Mouse (Mus musculus) 416B (cell line): Measurements from ENCODE around the gene Nr6a1.
A peak's percentile ranks its signal among the peaks of the same experiment; 100 is the strongest.

Experiments used
- DNase-seq: peaks from one replicate; pipeline ENCODE4 v3.0.0; 2011; ENCODE audit warnings: low read depth

The Nr6a1 gene

DNA sequence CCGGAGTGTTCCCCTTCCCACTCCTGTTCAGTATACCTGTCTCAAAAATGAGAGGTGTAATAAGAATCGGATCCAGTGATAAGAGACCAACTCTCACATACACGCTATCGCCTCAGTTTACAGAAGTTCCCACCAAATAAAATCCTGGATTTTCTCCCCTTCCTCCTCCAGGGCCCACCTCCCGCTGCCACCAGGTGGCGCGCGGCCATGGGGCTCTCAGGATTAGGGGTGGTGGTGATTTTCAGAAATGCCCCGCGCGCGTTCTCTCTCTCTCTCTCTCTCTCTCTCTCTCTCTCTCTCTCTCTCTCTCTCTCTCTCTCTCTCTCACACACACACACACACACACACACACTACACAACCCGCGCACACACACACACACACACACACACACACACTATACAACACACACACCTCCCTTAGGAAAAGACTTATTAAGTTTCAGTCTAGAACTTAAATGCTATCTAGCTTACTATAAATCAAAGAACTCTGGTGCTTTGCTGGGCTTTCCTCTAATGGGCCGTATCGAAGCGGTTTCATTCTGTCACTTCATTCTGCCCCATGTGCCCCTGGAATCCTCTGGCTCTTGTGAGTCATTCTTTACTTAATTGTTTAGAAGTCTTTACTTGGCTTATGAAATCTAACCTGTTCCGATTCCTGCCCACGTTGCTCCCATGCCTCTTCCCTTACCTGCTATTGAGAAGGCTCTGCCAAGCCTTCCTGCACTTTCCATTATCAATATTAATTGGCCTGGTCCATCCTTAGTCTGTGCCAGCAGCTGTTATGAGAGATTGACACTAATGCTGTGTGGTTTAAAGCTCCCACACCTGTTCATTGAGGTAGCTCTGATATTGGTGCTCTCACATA, at the start of gene Nr6a1:
TSS of gene Nr6a1 (minus strand) at position 574 of the 865 bp plus-strand sequence.
- DNase-seq = peak; percentile 81

DNA sequence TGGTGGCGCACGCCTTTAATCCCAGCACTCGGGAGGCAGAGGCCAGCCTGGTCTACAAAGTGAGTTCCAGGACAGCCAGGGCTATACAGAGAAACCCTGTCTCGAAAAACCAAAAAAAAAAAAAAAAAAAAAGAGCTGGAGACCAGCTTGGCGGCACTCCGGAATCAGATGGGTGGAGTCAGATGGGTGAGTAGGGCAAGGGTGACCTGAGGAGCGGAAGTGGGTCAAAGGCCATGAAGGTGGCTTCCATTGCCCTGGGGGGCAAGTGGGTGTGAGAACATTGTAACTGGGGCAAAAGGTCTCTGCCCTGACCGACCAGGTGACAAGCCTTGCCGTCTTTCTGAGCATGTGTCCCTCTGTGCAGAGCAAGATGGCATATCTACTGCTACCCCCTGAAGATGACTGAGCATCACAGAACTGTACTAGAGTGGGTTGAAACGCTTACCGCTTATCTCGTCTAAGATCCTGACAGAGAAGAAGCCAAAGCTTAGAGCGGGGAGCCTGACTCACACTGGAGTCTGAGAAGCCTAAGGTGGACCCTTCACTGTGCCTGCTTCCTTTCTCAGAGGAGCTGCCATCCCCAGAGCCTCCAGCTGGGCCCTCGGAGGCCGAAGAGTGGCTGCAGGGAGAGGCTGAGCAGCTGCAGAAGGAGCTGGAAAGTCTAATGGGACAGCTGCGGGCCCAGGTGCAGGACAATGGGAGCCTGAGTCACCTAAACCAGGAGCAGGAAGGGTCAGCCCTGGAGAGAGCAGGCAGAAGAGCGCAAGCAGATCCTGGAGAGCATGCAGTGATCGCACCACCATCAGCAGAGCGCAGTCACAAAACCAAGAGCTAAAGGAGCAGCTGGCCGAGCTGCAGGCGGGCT, 48.7 kb upstream of the Nr6a1 start:
- DNase-seq = no peak

DNA sequence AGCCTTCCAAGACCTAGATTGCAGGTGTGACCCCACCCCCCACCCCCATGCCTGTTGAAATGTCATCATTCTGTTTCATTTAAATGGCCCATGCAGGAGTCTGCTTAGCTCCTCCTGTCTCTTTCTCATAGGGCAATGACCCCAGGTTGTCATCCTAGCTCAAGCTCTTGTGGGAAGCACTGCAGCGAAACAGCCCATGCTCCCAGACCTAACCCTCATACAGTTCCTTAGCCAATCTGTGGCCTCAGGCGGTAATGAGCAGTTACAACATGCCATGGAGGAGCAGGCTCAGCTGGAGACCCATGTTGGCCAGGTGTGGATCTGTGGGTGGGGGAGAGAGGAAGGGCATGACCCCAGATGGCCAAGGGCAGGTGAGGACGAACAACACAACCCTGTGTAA, 47.7 kb upstream of the Nr6a1 start:
- no peak for DNase-seq

DNA sequence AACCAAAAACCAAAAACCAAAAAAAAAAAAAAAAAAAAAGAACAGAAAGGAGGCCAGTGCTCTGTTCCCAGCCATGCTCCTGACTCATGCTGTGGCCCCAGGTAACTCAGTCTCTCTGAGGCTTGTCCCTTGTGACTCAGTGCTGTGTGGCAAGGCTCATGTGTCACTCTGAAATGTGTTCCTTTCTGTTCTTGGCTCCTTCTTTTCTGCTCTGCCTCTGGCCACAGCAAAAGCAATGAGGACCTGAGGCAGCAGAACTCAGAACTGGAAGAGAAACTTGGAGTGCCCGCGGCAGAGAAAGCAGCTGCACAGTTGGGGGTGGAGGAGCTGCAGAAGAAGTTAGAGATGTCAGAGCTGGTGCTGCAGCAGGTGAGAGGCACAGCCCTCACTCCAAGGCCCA, 46.7 kb upstream of the Nr6a1 start:
- peak; percentile 74 for DNase-seq

DNA sequence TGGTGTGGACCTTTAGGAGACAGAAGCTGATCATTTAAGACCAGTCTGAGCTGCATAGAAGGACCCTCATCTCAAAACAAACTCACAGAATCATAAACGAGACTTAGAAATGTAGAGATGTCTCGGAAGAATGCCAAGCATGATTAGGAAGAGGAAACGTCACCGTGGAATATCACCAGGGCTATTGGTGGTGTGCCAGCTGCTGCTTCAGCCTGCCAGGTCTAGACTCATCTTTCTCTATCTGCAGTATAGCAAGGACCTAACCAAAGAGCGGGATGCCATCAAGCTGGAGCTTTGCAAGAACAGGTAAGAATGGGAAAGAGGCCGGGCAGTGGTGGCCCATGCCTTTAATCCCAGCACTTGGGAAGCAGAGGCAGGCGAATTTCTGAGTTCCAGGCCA, 46.2 kb upstream of the Nr6a1 start:
- DNase-seq = no peak

DNA sequence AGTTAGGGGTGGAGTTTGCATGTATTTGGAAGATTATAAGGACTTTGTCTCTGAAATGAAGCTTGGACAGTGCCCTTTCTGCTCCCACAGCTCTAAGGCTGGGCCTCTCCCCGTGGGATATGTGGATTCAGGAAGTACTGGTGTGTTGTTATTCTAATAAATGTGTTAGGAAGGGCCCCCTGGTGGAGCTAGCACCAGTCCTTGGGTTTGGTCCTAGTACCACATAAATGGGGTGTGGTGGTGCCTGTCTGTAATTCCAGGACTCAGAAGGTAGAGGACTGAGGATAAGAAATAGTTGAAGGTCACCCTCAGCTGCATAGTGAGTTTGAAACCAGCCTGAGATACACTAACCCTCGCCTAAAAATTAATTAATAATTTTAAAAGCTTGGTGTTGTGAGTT, 45.7 kb upstream of the Nr6a1 start:
- no peak for DNase-seq

DNA sequence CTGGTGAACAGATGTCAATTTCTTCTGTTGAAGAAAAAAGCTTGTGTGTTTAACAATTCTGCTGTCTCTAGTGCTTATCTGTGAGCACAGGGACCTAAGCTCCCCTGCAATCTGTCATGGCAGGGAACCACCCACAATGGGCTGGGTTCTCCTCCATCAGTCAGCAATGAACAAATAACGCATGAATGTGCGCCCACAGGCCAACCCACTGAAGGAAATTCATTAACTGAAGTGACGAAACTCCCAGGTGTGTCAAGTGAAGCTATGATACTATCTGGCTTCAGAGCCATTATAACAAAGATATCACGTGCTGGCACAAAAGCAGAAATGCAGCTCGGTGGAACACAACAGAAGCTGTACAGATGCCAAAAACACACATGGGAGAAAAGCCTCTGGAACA, 42.6 kb upstream of the Nr6a1 start:
- no peak for DNase-seq

DNA sequence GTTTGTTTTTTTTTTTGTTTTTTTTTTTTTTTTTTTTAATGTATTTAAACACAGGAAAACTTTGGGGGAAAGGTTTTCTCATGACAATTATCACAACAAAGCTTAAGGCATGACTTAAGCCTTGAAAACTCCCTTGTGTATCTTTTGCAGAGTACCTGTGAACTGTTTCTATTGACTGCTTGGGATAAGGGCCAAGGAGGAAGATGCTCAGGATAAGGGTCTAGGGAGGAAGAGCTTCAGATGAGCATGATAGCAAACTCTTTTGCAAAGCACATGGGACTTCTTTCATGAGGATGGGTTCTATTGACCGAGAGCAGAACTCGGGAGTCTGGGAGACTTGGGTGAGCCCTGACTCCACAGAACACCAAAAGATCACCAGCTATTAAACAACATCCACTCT, 42.2 kb upstream of the Nr6a1 start:
- DNase-seq = no peak

DNA sequence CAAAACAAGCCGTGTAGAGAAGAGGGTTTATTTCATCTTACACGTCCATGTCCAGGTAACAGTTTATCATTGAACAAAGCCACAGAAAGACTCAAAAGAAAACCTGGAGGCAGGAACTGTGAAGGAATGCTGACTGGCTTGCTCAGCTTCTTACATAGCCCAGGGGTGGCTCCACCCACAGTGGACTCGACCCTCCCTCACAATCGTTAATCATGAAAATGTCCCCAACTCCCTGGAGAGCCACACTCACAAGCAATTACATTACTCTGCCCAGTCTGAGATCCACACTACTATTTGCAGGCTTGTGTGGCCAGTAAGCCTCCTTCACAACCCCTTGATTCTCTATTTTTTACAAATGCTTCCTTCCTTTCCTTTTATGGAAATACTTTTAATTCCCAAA, 36.7 kb upstream of the Nr6a1 start:
- DNase-seq = no peak

DNA sequence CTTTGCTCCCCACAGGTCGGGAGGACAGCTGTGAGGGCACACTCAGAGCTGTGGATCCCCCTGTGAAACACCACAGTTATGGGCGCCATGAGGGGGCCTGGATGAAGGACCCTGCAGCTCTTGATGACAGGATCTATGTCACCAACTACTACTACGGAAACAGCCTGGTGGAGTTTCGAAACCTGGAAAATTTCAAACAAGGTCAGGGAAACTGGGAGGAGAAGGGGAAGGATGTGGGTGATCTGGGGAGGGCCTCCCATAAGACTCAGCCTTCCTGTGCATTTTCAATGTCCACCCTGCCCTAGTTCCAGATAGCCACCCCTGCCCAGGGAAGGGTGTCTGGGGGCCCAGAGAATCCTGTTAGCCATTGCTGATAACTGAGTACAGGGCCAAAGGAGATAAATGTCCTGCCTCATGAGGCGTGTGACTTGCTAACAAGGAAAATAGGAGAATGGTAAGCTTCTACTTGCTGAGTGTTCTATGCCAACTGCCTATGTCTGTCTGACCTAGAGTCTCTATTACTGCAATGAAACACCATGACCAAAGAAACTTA, 30.3 kb upstream of the Nr6a1 start:
- DNase-seq = peak; percentile 56

DNA sequence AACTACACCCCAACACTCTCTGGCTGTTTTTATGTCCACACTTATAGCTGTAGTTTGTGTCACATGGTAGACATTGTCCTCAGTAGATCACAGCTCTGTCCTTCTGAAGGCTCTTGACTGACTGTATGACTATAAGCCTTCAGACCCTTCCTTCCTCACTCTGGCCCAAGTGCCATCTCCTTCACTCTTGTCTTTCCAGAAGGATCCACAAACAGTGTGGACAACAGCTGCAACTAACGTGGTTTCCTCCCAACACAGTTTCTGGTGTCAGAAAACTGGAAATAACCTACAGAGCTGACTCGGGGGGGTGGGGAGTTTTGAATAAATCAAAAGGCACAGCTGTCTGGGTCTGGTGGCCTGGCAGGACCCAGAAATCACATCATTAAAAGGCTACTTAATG, 28.6 kb upstream of the Nr6a1 start:
- no peak for DNase-seq

DNA sequence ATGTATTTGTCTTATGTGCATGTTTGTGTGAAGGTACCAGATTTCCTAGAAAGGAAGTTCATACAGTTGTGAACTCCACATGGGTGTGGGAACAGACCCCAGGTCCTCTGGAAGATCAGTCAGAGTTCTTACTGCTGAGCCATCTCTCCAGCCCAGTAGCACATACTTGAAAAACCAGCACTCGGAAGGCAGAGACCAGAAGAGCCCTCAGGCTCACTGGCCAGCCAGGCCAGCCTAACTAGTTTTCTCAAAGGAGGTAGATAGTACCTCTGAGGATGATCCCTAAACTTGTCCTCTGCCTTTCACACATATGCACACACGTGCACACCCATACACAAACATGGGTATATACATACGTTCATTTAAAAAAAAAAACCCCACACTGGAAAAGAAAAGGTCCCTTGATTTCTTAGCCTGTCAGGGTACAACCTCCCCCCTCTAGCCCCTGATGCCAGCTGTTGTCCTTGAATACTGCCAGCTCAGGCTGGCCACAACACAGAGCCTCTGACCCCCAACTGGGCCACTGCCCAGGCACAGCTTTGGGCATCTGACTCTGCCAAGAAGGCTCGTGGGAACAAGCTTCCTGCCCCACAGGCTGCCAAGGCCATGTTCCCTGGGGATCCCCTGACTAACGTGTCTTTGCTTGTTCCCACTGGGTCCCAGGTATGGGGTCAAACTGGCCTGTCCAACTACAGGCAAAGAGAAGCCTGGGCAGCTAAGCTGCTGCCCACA, 25.8 kb upstream of the Nr6a1 start:
- DNase-seq = no peak

DNA sequence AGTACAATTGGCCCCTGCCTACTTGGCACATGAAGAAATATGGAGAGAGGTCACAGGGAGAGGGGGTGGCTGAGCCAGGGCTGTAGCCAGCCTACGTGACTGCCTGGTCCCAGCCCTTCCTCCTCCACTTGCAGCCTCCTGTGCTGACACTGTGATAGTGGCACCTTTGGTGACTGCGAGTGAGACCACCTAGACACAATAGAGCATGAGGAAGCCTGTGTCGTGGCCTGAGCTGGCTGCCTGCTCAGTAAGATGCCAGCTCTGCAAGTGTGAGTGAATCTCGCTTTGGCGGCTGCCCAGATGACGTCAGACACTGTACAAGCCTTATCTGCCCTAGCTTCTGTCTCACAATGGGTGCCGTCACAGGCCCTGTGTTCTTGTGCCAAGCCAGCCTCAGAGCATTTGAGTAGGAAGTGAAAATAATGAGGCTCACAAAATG, 22.8 kb upstream of the Nr6a1 start:
- peak; percentile 37 for DNase-seq

DNA sequence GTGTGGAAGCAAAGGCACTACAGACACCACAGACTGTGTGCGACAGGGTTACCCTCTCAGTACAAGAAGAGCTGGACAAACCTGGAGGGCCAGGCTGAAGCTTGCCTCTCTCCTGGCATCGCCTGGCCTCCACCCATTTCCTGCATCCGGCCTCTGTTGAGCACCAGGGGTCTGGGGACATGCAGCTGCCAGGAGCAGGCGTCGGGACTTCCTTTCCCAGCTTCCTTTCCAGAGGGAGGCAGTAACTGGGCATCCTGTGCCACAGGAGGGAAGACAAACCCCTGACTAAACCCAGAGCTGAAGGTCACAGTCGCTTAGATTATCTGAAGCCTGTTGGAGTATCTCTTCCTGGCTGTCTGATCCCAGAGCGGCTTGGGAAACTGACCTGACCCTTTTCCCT, 20.1 kb upstream of the Nr6a1 start:
- DNase-seq = peak; percentile 55

DNA sequence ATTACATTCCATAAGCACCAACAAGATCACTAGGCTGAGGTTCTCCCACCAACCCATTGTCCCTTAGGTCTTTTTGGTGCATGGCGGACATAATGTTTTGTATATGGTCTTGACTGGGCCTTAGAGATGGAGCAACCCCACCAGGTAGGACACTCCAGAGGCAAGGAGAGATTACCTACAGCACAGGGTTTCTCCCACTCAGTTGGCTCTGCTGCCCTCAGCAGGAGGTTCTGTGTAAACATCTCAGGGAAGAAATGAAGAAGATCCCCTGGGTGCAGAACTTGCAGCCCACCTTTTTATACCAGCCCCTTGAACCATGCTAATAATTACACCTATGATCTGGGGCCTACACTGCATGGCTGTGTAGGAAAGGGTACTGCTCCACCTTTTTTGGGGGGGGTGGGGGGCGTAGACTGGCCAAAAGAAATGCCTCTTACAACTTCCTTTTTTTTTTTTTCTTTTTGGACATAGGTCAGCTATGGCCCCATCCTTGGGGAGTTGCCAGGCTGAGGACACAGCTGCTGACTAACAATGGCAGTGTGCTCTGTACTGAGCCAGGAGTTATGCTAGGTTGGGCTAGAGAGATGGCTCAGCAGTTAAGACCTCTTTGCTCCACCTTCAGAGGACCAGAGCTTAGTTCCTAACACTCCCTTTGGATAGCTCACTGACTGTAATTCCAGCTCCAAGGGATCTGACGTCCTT, 17.1 kb upstream of the Nr6a1 start:
- peak; percentile 67 for DNase-seq

DNA sequence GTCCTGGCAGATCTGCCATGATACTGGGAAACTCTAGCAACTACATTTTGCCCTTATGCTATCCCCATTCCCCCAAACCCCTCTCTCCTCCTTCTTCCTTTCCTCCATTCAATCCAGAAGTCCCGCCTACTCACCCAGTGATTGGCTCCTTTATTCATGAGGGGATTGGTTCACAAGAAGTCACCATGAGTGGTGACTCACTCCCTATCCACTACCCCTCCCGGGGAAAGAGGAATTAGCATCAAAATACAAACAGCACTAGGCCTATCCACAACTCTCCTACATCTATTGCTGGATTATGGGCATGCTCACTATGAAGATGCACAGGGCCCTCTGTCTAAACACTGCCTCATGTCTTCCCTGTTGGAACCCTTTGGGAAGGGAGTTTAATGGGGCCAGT, 16.5 kb upstream of the Nr6a1 start:
- peak; percentile 61 for DNase-seq

DNA sequence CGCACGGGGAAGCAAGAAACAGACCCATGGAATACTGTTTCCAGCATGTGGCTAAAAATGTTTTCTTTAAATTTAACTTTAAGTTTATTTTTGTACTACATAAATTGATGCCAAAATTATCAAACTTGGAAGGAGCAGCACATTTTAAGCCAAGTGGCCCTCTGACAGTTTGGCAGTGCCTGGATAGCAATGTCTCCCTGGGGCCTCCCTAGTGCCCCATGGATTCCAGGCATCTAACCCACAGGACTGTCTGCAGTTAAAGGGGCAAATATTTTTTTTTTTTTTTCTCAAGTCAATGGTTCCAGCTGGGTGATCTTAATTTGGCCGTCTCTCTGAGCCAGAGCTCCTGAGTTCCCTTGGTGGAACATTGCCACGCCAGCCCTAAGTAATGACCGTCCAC, 15.7 kb upstream of the Nr6a1 start:
- DNase-seq = no peak

DNA sequence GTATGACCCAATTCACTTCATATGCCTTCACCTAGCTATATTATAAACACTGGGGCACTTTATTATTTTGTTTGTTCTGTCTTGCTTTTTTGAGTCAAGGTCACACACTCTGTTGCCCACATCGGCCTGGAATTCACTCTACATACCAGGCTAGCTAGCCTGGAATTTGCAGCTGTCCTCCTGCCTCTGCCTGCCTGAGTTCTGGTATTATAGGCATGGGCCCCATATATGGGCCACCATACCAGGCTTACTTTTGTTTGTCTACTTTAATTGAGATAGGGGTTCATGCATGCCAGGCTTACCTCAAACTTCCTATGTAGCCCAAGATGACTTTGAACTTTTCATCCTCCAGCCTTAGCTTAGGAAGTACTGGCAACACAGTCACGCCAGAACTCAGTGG, 14.4 kb upstream of the Nr6a1 start:
- DNase-seq = no peak

DNA sequence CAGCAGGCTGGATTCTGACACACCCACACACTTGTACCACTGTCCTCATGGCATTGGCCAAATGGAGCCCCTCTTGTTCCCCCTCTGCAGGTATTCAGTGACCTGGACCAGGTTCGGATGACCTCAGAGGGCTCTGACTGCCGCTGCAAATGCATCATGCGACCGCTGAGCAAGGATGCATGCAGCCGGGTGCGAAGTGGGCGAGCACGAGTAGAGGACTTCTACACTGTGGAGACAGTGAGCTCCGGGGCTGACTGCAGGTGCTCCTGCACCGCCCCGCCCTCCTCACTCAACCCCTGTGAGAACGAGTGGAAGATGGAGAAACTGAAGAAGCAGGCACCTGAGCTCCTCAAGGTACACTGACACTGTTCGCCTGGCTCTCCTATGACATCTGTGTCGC, 13.9 kb upstream of the Nr6a1 start:
- DNase-seq = no peak

DNA sequence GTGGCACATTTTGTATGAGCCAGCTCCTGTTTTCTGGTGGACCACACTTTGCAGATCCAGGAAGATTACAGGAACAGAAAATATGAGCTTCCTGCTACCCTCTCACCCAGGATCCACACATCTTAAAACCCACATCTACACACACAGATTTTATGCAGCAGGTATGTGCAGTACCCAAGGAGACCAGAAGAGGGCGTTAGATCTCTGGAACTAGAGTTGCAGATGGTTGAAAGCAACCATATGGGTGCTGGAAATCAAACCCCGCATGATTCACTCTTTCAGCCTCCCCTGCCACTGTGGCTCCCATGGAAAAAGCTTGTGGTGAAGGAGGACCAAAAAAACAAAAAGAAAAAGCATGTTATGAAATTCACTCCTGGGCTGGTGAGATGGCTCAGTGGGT, 11.6 kb upstream of the Nr6a1 start:
- DNase-seq = no peak

DNA sequence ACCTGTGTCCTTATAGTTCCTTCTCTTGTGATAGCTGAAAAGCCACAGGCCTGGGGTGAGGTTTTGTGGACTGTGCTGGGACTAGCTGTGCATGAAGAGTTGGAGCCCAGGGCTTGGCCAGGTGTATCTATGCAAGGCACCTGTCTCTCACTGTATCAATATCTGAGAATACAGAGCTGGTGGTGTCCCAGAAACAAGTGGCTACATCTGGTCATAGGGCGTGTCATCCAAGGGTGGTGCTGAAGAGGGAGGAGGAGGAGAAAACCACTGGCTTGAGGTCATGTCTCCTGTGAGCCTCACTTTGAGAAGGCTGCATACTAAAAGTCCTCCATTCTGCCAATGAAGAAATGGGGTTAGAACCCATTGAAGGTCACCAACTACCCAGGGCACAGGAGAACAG, 10.5 kb upstream of the Nr6a1 start:
- DNase-seq = no peak

DNA sequence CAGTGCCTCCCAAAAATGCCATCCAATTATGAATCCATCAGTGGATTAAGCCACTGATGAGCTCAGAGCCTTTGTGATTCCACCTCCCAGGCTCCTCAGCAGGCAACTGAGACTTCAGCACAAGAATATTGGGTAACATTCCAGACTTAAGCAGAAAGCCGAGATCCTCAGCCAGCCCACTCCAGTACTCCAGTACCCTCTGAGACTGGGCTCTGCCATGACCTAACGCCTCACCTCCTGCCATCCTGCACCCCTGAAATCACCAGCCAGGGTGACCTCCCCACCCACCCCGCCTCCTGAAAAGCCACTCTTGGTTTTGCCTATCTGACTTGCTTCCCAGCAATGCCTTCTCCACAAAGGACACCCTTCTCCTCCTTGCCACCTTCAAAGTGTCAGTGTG, 9.9 kb upstream of the Nr6a1 start:
- no peak for DNase-seq
